ENCODE assay signal across 21 mouse cellular contexts in genomic region chr11:83568061-83568460, GRCm38 (mm10). TPM values are rescaled to one million over a fixed set of nuclear protein-coding genes. Genes with fewer than 3 reads are reported as not detected.
"Had no signal": no experiment of that assay in that cellular context is flagged by ENCODE, and none has a peak within 500 bp of the region (broad histone marks: within the 10 kb centered on the region; RNA-seq: fewer than 3 reads in every experiment).

No protein-coding gene starts in this region.

- DNase-seq: retina, postnatal 1 day; right cerebral cortex, adult 18-20 months; right cerebral cortex, postnatal 14 days; right cerebral cortex, postnatal 25 days; right cerebral cortex, postnatal 4 days; spleen, adult 18-20 months; thymus, adult 18-20 months; thymus, adult 2 months; thymus, postnatal 14 days; thymus, postnatal 36 days; thymus, postnatal 4 days had no signal

RNA-seq across cellular contexts. Expression of gene Ccl5, which starts 37.7 kb away (rescaled TPM):
- polyA plus RNA-seq: neural tube, embryonic 13.5 days; neural tube, embryonic 14.5 days; neural tube, embryonic 15.5 days had no signal

RNA-seq across cellular contexts. Expression of gene Heatr9, which starts 46.1 kb away (rescaled TPM):
- total RNA-seq: neutrophil, adult 5-6 weeks had no signal
- polyA plus RNA-seq: neural tube, embryonic 13.5 days; neural tube, embryonic 14.5 days; neural tube, embryonic 15.5 days; small intestine, adult 2 months; stomach, embryonic 14.5 days; stomach, embryonic 15.5 days; stomach, embryonic 16.5 days; stomach, postnatal 0 days; thymus, postnatal 0 days had no signal
